Mouse (Mus musculus): ENCODE measurements around the gene Ppp1r12b. TPM values are rescaled to one million over a fixed set of nuclear protein-coding genes. Genes with fewer than 3 reads are reported as not detected.
A peak's percentile ranks its signal among the peaks of the same experiment; 100 is the strongest.

The Ppp1r12b gene
- total RNA-seq, 2 experiments from 2014 or later, result 3.7 to 4.4 TPM

- no peak for ATAC-seq (ENCODE audit: poor library complexity, severe bottlenecking)
Observed at GRCm38 (mm10) chr1:134741433-134741832, 214.3 kb downstream of the Ppp1r12b start.

GRCm38 (mm10) chr1:134737463-134737862 is 218.3 kb downstream of the Ppp1r12b start:
- ATAC-seq (ENCODE audit: poor library complexity, severe bottlenecking), result no peak

GRCm38 (mm10) chr1:134733659-134734058 is 222.1 kb downstream of the Ppp1r12b start:
- ATAC-seq (ENCODE audit: poor library complexity, severe bottlenecking), result no peak

GRCm38 (mm10) chr1:134727256-134727655 is 228.5 kb downstream of the Ppp1r12b start:
- no peak for ATAC-seq (ENCODE audit: poor library complexity, severe bottlenecking)

GRCm38 (mm10) chr1:134726480-134726879 is 229.3 kb downstream of the Ppp1r12b start:
- ATAC-seq (ENCODE audit: poor library complexity, severe bottlenecking), result no peak

GRCm38 (mm10) chr1:134725276-134725675 is 230.5 kb downstream of the Ppp1r12b start:
- peak; percentile 77 for ATAC-seq (ENCODE audit: poor library complexity, severe bottlenecking)

- ATAC-seq (ENCODE audit: poor library complexity, severe bottlenecking), result no peak
Observed at GRCm38 (mm10) chr1:134722891-134723290, 232.9 kb downstream of the Ppp1r12b start.

GRCm38 (mm10) chr1:134721486-134721885 is 234.3 kb downstream of the Ppp1r12b start:
- no peak for ATAC-seq (ENCODE audit: poor library complexity, severe bottlenecking)

GRCm38 (mm10) chr1:134719718-134720304 is 235.9 kb downstream of the Ppp1r12b start:
- peak; percentile 94 for ATAC-seq (ENCODE audit: poor library complexity, severe bottlenecking)

- no peak for ATAC-seq (ENCODE audit: poor library complexity, severe bottlenecking)
Observed at GRCm38 (mm10) chr1:134715092-134715491, 240.7 kb downstream of the Ppp1r12b start.

- no peak for ATAC-seq (ENCODE audit: poor library complexity, severe bottlenecking)
Observed at GRCm38 (mm10) chr1:134714166-134714565, 241.6 kb downstream of the Ppp1r12b start.

- no peak for ATAC-seq (ENCODE audit: poor library complexity, severe bottlenecking)
Observed at GRCm38 (mm10) chr1:134713421-134713969, 242.2 kb downstream of the Ppp1r12b start.

- no peak for ATAC-seq (ENCODE audit: poor library complexity, severe bottlenecking)
Observed at GRCm38 (mm10) chr1:134712781-134713299, 242.9 kb downstream of the Ppp1r12b start.

GRCm38 (mm10) chr1:134711653-134712052 is 244.1 kb downstream of the Ppp1r12b start:
- ATAC-seq (ENCODE audit: poor library complexity, severe bottlenecking), result no peak

- ATAC-seq (ENCODE audit: poor library complexity, severe bottlenecking), result no peak
Observed at GRCm38 (mm10) chr1:134711061-134711460, 244.7 kb downstream of the Ppp1r12b start.

- no peak for ATAC-seq (ENCODE audit: poor library complexity, severe bottlenecking)
Observed at GRCm38 (mm10) chr1:134709411-134710306, 246.1 kb downstream of the Ppp1r12b start.

- ATAC-seq (ENCODE audit: poor library complexity, severe bottlenecking), result no peak
Observed at GRCm38 (mm10) chr1:134708801-134709385, 246.8 kb downstream of the Ppp1r12b start.

GRCm38 (mm10) chr1:134708274-134708673 is 247.5 kb downstream of the Ppp1r12b start:
- ATAC-seq (ENCODE audit: poor library complexity, severe bottlenecking), result no peak

GRCm38 (mm10) chr1:134707516-134707915 is 248.2 kb downstream of the Ppp1r12b start:
- ATAC-seq (ENCODE audit: poor library complexity, severe bottlenecking), result no peak

GRCm38 (mm10) chr1:134706549-134706948 is 249.2 kb downstream of the Ppp1r12b start:
- no peak for ATAC-seq (ENCODE audit: poor library complexity, severe bottlenecking)
